Mouse (Mus musculus): ENCODE results near the gene Gm7168.

DNA sequence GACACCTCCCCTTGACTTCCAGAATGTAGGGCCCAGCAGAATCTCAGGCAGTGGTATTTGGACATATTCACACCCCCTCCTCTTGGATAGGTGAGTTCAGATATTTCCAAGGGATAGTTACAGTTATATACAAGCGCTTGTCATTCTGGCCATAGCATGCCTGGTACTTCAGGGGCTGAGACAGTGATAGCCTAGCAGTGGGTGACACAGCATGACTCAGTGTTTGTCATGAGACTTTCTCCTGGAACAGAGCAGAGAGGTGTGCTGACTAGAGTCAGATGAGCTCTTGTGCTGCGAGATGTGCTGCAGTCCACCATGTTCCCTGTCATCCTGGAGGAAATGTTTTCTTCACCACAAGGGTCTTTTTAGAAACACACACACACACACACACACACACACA, 23.6 kb upstream of the Gm7168 start:
- TF ChIP-seq CTCF (IDR thresholded peaks at IDR 0.05; ENCODE audit: low read depth, low read length) = no peak
- TF ChIP-seq POLR2A (IDR thresholded peaks at IDR 0.05; ENCODE audit: borderline replicate concordance, low read depth, low read length) = no peak
